Mouse (Mus musculus) retina, postnatal 1 day (tissue): ENCODE results near the gene Atxn7l3.
A peak's percentile ranks its signal among the peaks of the same experiment; 100 is the strongest.

Experiments
- DNase-seq: peaks from one replicate; pipeline ENCODE4 v3.0.0-alpha.2; 2012

The Atxn7l3 gene

GRCm38 (mm10) chr11:102258521-102258920 is 37.9 kb downstream of the Atxn7l3 start:
- peak; percentile 35 for DNase-seq

GRCm38 (mm10) chr11:102258095-102258494 is 38.3 kb downstream of the Atxn7l3 start:
- DNase-seq: no peak

- DNase-seq: peak; percentile 65
These were observed 38.9 kb downstream of the Atxn7l3 start for GRCm38 (mm10) chr11:102257514-102257913.

GRCm38 (mm10) chr11:102249351-102250090 is 46.9 kb downstream of the Atxn7l3 start:
- DNase-seq: no peak

- DNase-seq: peak; percentile 97
These were observed 47.7 kb downstream of the Atxn7l3 start, which contains the start of gene BC030867 for GRCm38 (mm10) chr11:102248630-102249230. Gene BC030867 (plus strand): TSS chr11:102248882.

GRCm38 (mm10) chr11:102246871-102247270 is 49.6 kb downstream of the Atxn7l3 start:
- no peak for DNase-seq

GRCm38 (mm10) chr11:102246273-102246635 is 50.2 kb downstream of the Atxn7l3 start:
- no peak for DNase-seq

GRCm38 (mm10) chr11:102245581-102246272 is 50.7 kb downstream of the Atxn7l3 start:
- no peak for DNase-seq

GRCm38 (mm10) chr11:102244926-102245449 is 51.4 kb downstream of the Atxn7l3 start:
- DNase-seq: peak; percentile 78

- no peak for DNase-seq
These were observed 54.6 kb downstream of the Atxn7l3 start for GRCm38 (mm10) chr11:102241874-102242273.

GRCm38 (mm10) chr11:102241246-102241645 is 55.2 kb downstream of the Atxn7l3 start:
- DNase-seq: no peak

- DNase-seq: no peak
These were observed 55.8 kb downstream of the Atxn7l3 start for GRCm38 (mm10) chr11:102240636-102241035.
